Mouse (Mus musculus) bone marrow, adult 2 months (tissue): ENCODE measurements around the gene 2810006K23Rik.

Source experiments
- CTCF ChIP-seq: fragments of 200-500 bp; IDR thresholded peaks from 2 replicates; pipeline ENCODE4 v1.5.1; 2011; ENCODE audit warnings: low read length, control low read depth; ENCODE audit not compliant: control insufficient read depth, insufficient read depth
- POLR2A ChIP-seq: fragments of 200-500 bp; IDR thresholded peaks from 2 replicates; pipeline ENCODE4 v1.6.1; 2011; ENCODE audit warnings: low read depth, mild to moderate bottlenecking, control low read depth, low read length, borderline replicate concordance; ENCODE audit not compliant: control insufficient read depth

DNA sequence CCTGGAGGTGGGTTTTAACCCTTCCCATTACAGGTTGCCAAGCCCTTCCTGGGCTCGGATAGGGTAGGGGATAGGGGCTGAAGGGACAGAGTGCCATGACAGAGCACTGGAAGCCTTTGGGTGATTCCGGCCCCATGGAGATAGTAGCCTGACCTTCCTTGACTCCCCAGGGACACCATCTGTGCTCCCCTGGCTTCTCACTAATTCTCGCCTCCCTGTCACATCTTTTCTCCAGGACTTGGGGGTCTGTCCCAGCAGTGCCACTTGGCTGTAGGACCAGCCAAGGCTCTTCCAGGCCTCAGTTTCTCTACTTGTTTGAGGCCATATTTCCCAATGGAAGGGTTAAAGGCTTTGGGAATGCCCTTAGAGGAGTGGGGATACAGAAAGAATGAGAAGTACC is 23.7 kb downstream of the 2810006K23Rik start:
- TF ChIP-seq CTCF (no peak), POLR2A (no peak)
